Mouse (Mus musculus): ENCODE measurements around the gene Ascl1. TPM values are rescaled to one million over a fixed set of nuclear protein-coding genes. Genes with fewer than 3 reads are reported as not detected.

Ascl1 gene
- total RNA-seq, 2 experiments from 2014 or later = not detected

- no peak for DNase-seq
These were observed 7.5 kb downstream of the Ascl1 start for GRCm38 (mm10) chr10:87485721-87486620.

GRCm38 (mm10) chr10:87484831-87485720 is 8.4 kb downstream of the Ascl1 start:
- DNase-seq = no peak

DNA sequence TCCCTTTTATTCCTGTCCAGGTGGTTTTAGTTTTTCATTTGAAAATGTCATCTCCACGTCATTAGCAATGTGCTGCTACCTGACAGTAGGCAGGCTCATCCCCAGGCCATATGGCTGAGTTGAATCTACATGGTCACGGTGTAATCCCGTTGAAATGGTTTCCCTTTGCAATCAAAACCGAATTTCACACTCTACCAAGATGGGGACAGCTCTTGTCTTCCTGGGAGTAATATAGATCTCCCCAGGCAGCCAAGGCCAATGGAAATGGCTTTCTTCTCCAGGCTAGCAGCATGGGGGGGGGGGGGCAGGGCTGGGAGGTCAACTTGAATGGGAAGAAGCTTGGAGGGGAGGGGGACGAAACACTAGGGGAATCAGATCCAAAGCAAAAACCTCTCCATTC is 15.6 kb downstream of the Ascl1 start:
- no peak for DNase-seq

DNA sequence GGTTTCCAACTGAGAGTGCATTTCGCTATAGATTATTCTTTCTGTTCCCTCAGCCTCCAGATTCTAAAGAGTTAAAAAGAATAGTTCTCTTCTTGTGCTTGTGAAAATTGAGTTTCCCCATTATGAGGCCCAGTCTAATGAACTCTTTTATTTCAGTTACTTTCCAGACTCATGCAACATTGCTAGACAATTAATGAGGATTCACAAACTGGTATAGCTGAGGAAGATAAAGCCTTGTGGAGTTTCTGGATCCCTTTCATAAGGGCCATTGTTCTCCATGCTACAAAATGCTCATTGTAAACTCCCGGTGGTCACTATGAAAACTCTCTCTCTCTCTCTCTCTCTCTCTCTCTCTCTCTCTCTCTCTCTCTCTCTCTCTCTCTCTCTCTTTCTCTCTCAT is 18.5 kb downstream of the Ascl1 start:
- no peak for DNase-seq

GRCm38 (mm10) chr10:87473475-87474131 is 19.9 kb downstream of the Ascl1 start:
- DNase-seq = no peak

GRCm38 (mm10) chr10:87450777-87451176 is 42.7 kb downstream of the Ascl1 start:
- DNase-seq = no peak

- DNase-seq = no peak
These were observed 44.1 kb downstream of the Ascl1 start for GRCm38 (mm10) chr10:87449368-87449767.

GRCm38 (mm10) chr10:87448257-87448656 is 45.2 kb downstream of the Ascl1 start:
- DNase-seq = no peak

DNA sequence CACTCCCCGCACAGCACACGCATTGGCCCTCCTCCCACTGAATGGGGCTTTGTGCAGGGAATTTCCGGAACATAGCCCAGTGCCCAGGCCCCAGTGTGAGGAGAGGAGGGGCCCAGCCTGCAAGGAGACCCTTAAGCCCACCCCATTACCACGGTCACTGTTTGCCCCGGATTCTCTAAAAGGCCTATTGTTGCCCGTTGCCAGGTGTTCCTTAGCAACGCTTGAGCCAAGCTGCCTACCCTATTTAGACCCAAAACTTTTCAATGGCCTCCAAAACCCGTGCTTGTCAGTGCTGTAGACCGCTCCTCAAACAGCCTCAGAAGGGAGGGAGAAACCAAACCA is 45.7 kb downstream of the Ascl1 start:
- DNase-seq = no peak

DNA sequence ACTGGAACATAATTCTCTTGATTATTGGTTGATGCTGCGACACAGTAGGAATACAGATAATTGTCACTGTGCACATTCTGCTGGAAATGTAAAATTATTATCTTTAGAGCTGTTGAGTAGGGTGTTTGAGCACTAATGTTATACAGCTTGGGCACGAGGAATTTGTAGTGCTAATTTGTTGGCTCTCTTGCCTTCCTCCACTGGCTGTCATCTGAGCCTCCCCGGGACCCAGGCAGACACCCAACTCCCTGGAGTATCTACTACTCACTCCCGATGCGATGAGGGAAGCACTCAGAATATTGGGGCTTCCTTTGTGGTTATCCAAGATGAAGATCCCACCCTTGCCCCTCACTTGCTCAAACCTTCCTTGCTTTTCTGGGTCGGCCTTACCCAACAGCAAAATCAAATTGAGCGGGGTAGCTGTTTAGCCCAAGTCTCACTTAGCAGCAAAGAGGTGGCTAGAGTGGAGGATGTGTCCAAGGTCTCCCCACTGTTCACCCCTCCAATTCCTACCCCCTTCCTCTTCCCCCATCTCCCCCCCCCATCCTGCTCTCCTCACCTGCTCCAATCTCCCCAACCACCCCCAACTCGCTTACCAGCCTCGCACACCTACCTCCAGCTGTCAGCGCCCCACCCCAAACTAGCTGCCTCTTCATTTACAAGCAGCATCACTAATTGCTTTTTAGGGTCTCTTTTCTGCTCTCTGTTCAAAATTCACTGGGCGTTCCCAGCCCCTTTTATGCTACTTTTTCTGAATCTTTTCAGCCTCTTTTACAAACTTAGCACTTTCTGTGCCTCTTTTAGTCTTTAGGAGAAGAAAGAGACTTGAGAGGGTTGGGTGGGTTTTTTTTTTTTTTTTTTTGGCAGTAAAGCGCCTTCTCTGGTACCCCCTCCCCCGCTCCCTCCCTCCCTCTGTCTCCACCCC is 46.4 kb downstream of the Ascl1 start:
- no peak for DNase-seq

GRCm38 (mm10) chr10:87446139-87446828 is 47.2 kb downstream of the Ascl1 start:
- DNase-seq = no peak

Other genes starting within 250 kb of the Ascl1 start
- under 1 TPM in 1 of 2 experiments, not detected in 1; 0.47 TPM for gene Pah, start 28.1 kb upstream of the Ascl1 start, total RNA-seq (2021)

Data from heart, postnatal 4 days (tissue).